In genomic region chr9:45431150-45431549, GRCm38 (mm10) we compare ENCODE assay signal across 9 mouse cellular contexts. TPM values are rescaled to one million over a fixed set of nuclear protein-coding genes. Genes with fewer than 3 reads are reported as not detected.
DNase-seq lines count a peak whose midpoint lies in the region; ATAC-seq lines count a peak whose summit lies in the region.
"Had no signal": no experiment of that assay in that cellular context is flagged by ENCODE, and none has a peak within 500 bp of the region (broad histone marks: within the 10 kb centered on the region; RNA-seq: fewer than 3 reads in every experiment).

No protein-coding gene starts in this region.

- ATAC-seq in cerebellum, adult (ENCODE audit: insufficient number of reproducible peaks, low FRiP score, low TSS enrichment), result 0 out of 2 replicates have a peak, but pooled peaks have one; percentile 5
- ATAC-seq in forebrain, embryonic 15.5 days (replicated peaks), result no peak
- no peak for ATAC-seq in limb, embryonic 13.5 days (ENCODE audit: low FRiP score, low read depth)

- H3K4me2 ChIP-seq in forebrain, embryonic 15.5 days (replicated peaks), result peak overlapping the region; percentile 73
- H3K4me2 ChIP-seq in limb, embryonic 13.5 days (replicated peaks), result peak overlapping the region; percentile 87

- 0 out of 2 replicates have a peak, but pooled peaks cover 9% of the 10 kb centered on the region for H3K27me3 ChIP-seq in forebrain, embryonic 15.5 days
- H3K27me3 ChIP-seq in limb, embryonic 13.5 days, result peaks cover 84% of the 10 kb centered on the region

- H3K4me1 ChIP-seq in forebrain, embryonic 15.5 days, result peaks cover 61% of the 10 kb centered on the region
- peaks cover 22% of the 10 kb centered on the region for H3K4me1 ChIP-seq in limb, embryonic 13.5 days

- no peaks in the 10 kb centered on the region for H3K9me3 ChIP-seq in forebrain, embryonic 15.5 days
- no peaks in the 10 kb centered on the region for H3K9me3 ChIP-seq in limb, embryonic 13.5 days
- H3K9me3 ChIP-seq: megakaryocyte, embryonic 14.5 days had no signal

- H3K27ac ChIP-seq in forebrain, embryonic 15.5 days (replicated peaks), result peak overlapping the region; percentile 92
- no peak overlapping the region for H3K27ac ChIP-seq in limb, embryonic 13.5 days

- no peaks in the 10 kb centered on the region for H3K36me3 ChIP-seq in forebrain, embryonic 15.5 days
- no peaks in the 10 kb centered on the region for H3K36me3 ChIP-seq in limb, embryonic 13.5 days

- no peak for DNase-seq in cerebellum, postnatal 4 days (ENCODE audit: low spot score in 2 of 2)
- DNase-seq in R1 (ENCODE audit: low read depth, low spot score) (peak; percentile 66), liver (no peak)
- DNase-seq in spleen, postnatal 4 days (ENCODE audit: low spot score in 2 of 2), result no peak
- DNase-seq in thymus, postnatal 25 days, result no peak

- peak overlapping the region; percentile 73 for H3K4me3 ChIP-seq in forebrain, embryonic 15.5 days
- H3K4me3 ChIP-seq in limb, embryonic 13.5 days, result peak overlapping the region; percentile 49
- H3K4me3 ChIP-seq: megakaryocyte, embryonic 14.5 days had no signal

- WGBS in forebrain, embryonic 15.5 days, result 3% methylated on average over 26 of the region's 26 CpGs
- WGBS in limb, embryonic 13.5 days, result 5% methylated on average over 26 of the region's 26 CpGs

- H3K9ac ChIP-seq in forebrain, embryonic 15.5 days (replicated peaks), result peak overlapping the region; percentile 83
- no peak overlapping the region; the same call in 1 of the 2 replicates for H3K9ac ChIP-seq in limb, embryonic 13.5 days

RNA-seq across cellular contexts. Expression of gene Dscaml1, which starts 4.7 kb away (rescaled TPM):
- 22.3 and 23.5 TPM in 2 replicates for polyA plus RNA-seq in forebrain, embryonic 15.5 days (2015; fragmentation: Nextera tagmentation; extraction: Ambion mirVana)
- 0.79 and 0.83 TPM in 2 replicates for polyA plus RNA-seq in limb, embryonic 13.5 days (2015; fragmentation: Nextera tagmentation; extraction: Ambion mirVana)

RNA-seq across cellular contexts. Expression of gene Fxyd2, which starts 31.7 kb away (rescaled TPM):
- polyA plus RNA-seq in forebrain, embryonic 15.5 days (2015; fragmentation: Nextera tagmentation; extraction: Ambion mirVana), result 5.8 and 6.3 TPM in 2 replicates
- 3.8 and 5.9 TPM in 2 replicates for polyA plus RNA-seq in limb, embryonic 13.5 days (2015; fragmentation: Nextera tagmentation; extraction: Ambion mirVana)

Comparison
In these comparisons a context has a peak if more than half of its experiments do, and no peak if none do; other contexts are left out.
1. RNA of gene Dscaml1, which starts 4.7 kb away (polyA plus RNA-seq): 22.3 to 23.5 TPM in forebrain, embryonic 15.5 days; 0.79 to 0.83 TPM in limb, embryonic 13.5 days; every median in the first group is over 10 times any median in the second.